Mouse (Mus musculus) MEL (cell line): Measurements from ENCODE around the gene Ctdspl. TPM values are rescaled to one million over a fixed set of nuclear protein-coding genes. Genes with fewer than 3 reads are reported as not detected.

Source experiments
- DNase-seq: peaks from one replicate; pipeline ENCODE4 v3.0.0; 2011; ENCODE audit warnings: low read depth, low spot score
- H3K27ac ChIP-seq: 2 replicates; pipeline ENCODE4 v1.5.1; 2012; ENCODE audit warnings: low read depth, mild to moderate bottlenecking, control low read depth, low read length, moderate library complexity; ENCODE audit not compliant: control insufficient read depth
- H3K27me3 ChIP-seq, 2 experiments: fragments of 150-350 bp in 1 of 2; sonication (generic) in 1 of 2; 2 replicates each; pipeline ENCODE4 v1.6.1; 2012; ENCODE audit warnings: low read length in 2 of 2, mild to moderate bottlenecking in 2 of 2, improper control_type of control experiment in 1 of 2, moderate library complexity in 1 of 2; ENCODE audit not compliant: insufficient read depth in 2 of 2, control insufficient read depth in 1 of 2
- H3K36me3 ChIP-seq, 2 experiments: 2 replicates each; pipeline ENCODE4 v1.6.1; 2012 to 2014; ENCODE audit warnings: low read length in 2 of 2, improper control_type of control experiment in 1 of 2, inconsistent platforms in 1 of 2, mild to moderate bottlenecking in 1 of 2; ENCODE audit not compliant: insufficient read depth in 2 of 2, control insufficient read depth in 1 of 2
- H3K4me1 ChIP-seq, 2 experiments: fragments of 150-350 bp in 1 of 2; sonication (generic) in 1 of 2; 2 replicates each; pipeline ENCODE4 v1.6.1; 2012; ENCODE audit warnings: low read length in 2 of 2, improper control_type of control experiment in 1 of 2, mild to moderate bottlenecking in 1 of 2; ENCODE audit not compliant: insufficient read depth in 2 of 2, control insufficient read depth in 1 of 2
- H3K4me3 ChIP-seq, 2 experiments: fragments of 150-350 bp in 1 of 2; sonication (generic) in 1 of 2; 2 replicates each; pipeline ENCODE4 v1.5.1; 2012; ENCODE audit warnings: low read depth in 2 of 2, low read length in 2 of 2, mild to moderate bottlenecking in 2 of 2, moderate library complexity in 2 of 2, control low read depth in 1 of 2, improper control_type of control experiment in 1 of 2; ENCODE audit not compliant: control insufficient read depth in 1 of 2, insufficient read depth in 1 of 2
- H3K79me2 ChIP-seq: 2 replicates; pipeline ENCODE4 v1.6.1; 2012; ENCODE audit warnings: mild to moderate bottlenecking, low read length, moderate library complexity; ENCODE audit not compliant: control insufficient read depth, poor library complexity, insufficient read depth
- H3K9ac ChIP-seq: 2 replicates; pipeline ENCODE4 v1.6.1; 2012; ENCODE audit warnings: low read depth, mild to moderate bottlenecking, control low read depth, low read length, moderate library complexity; ENCODE audit not compliant: control insufficient read depth, poor library complexity, severe bottlenecking
- H3K9me3 ChIP-seq: fragments of 150-350 bp; sonication (generic); replicated peaks from 2 replicates; pipeline ENCODE4 v1.6.1; 2012; ENCODE audit warnings: mild to moderate bottlenecking, low read length, improper control_type of control experiment, moderate library complexity; ENCODE audit not compliant: insufficient read depth
- BHLHE40 ChIP-seq: IDR thresholded peaks from 2 replicates; pipeline ENCODE4 v1.6.1; 2012; ENCODE audit warnings: low read depth, mild to moderate bottlenecking, inconsistent platforms, low read length, improper control_type of control experiment, borderline replicate concordance
- CHD1 ChIP-seq: IDR thresholded peaks from 2 replicates; pipeline ENCODE4 v1.6.1; 2012; ENCODE audit warnings: low read depth, mild to moderate bottlenecking, inconsistent platforms, low read length, improper control_type of control experiment
- CTCF ChIP-seq, 3 experiments: IDR thresholded peaks in 2 of 3; conservative IDR thresholded peaks in 1 of 3; 2 replicates each; pipeline ENCODE4 v1.5.1; 2011 to 2012; ENCODE audit warnings: low read length in 3 of 3, low read depth in 2 of 3, mild to moderate bottlenecking in 2 of 3, improper control_type of control experiment in 1 of 3, inconsistent platforms in 1 of 3, mixed read lengths in 1 of 3, moderate library complexity in 1 of 3; ENCODE audit not compliant: control insufficient read depth in 1 of 3, insufficient read depth in 1 of 3, poor library complexity in 1 of 3, severe bottlenecking in 1 of 3
- E2F4 ChIP-seq: IDR thresholded peaks from 2 replicates; pipeline ENCODE4 v1.6.1; 2011; ENCODE audit warnings: low read depth, low read length, improper control_type of control experiment, borderline replicate concordance
- ETS1 ChIP-seq: IDR thresholded peaks from 2 replicates; pipeline ENCODE4 v1.6.1; 2012; ENCODE audit warnings: low read depth, mild to moderate bottlenecking, inconsistent platforms, low read length, improper control_type of control experiment, moderate library complexity
- JUND ChIP-seq: IDR thresholded peaks from 2 replicates; pipeline ENCODE4 v1.6.1; 2011; ENCODE audit warnings: low read depth, mild to moderate bottlenecking, improper control_type of control experiment, low read length
- KAT2A ChIP-seq: conservative IDR thresholded peaks from 2 replicates; pipeline ENCODE4 v1.6.1; 2012; ENCODE audit warnings: low read depth, low read length, improper control_type of control experiment, inconsistent platforms
- MAZ ChIP-seq: IDR thresholded peaks from 2 replicates; pipeline ENCODE4 v1.6.1; 2012; ENCODE audit warnings: low read depth, mild to moderate bottlenecking, inconsistent platforms, low read length, improper control_type of control experiment
- MYB ChIP-seq: IDR thresholded peaks from 2 replicates; pipeline ENCODE4 v1.6.1; 2011; ENCODE audit warnings: mild to moderate bottlenecking, low read depth, low read length, improper control_type of control experiment
- NELFE ChIP-seq: IDR thresholded peaks from 2 replicates; pipeline ENCODE4 v1.6.1; 2011; ENCODE audit warnings: low read depth, low read length, improper control_type of control experiment
- POLR2AphosphoS5 ChIP-seq: IDR thresholded peaks from 2 replicates; pipeline ENCODE4 v1.6.1; 2012; ENCODE audit warnings: low read depth, borderline replicate concordance, mild to moderate bottlenecking, inconsistent platforms, low read length, moderate library complexity, mixed read lengths
- RCOR1 ChIP-seq: IDR thresholded peaks from 2 replicates; pipeline ENCODE4 v1.6.1; 2012; ENCODE audit warnings: low read depth, mild to moderate bottlenecking, inconsistent platforms, low read length, improper control_type of control experiment
- SIN3A ChIP-seq: IDR thresholded peaks from 2 replicates; pipeline ENCODE4 v1.6.1; 2012; ENCODE audit warnings: low read length, improper control_type of control experiment, inconsistent platforms
- TBP ChIP-seq: IDR thresholded peaks from 2 replicates; pipeline ENCODE4 v1.8.0; 2011; ENCODE audit warnings: low read depth, low read length, improper control_type of control experiment
- UBTF ChIP-seq: IDR thresholded peaks from 2 replicates; pipeline ENCODE4 v1.6.1; 2012; ENCODE audit warnings: low read depth, mild to moderate bottlenecking, inconsistent platforms, low read length, improper control_type of control experiment, moderate library complexity, borderline replicate concordance; ENCODE audit not compliant: insufficient read depth
- USF2 ChIP-seq, 2 experiments: IDR thresholded peaks; 2 replicates each; pipeline ENCODE4 v1.6.1; 2011 to 2012; ENCODE audit warnings: improper control_type of control experiment in 2 of 2, low read length in 2 of 2, borderline replicate concordance in 1 of 2, inconsistent platforms in 1 of 2, low read depth in 1 of 2, mild to moderate bottlenecking in 1 of 2; ENCODE audit not compliant: insufficient read depth in 1 of 2
- ZC3H11A ChIP-seq: IDR thresholded peaks from 2 replicates; pipeline ENCODE4 v1.6.1; 2012; ENCODE audit warnings: low read depth, mild to moderate bottlenecking, inconsistent platforms, low read length, improper control_type of control experiment
- ZMIZ1 ChIP-seq: IDR thresholded peaks from 2 replicates; pipeline ENCODE4 v1.6.1; 2012; ENCODE audit warnings: low read depth, mild to moderate bottlenecking, inconsistent platforms, low read length, improper control_type of control experiment, moderate library complexity
- polyA plus RNA-seq, 2 experiments: library from polyadenylated mRNA; stranded (reverse) in 1 of 2; unstranded in 1 of 2; fragments of >175 nt in 1 of 2; fragments of >200 nt in 1 of 2; gene quantifications; 2 replicates each; pipeline versions ENCODE4 v1.2.1 to v1.2.4; 2012; ENCODE audit warnings: low replicate concordance in 2 of 2, low read depth in 1 of 2; ENCODE audit not compliant: insufficient read length in 2 of 2, insufficient read depth in 1 of 2, missing spikeins in 1 of 2
- total RNA-seq: library from RNA; depleted of rRNA; stranded (reverse); fragments of 300-350 nt; gene quantifications from 2 replicates; pipeline ENCODE4 v1.2.3, GENCODE M21; 2012

Gene Ctdspl
- total and polyA plus RNA-seq, 3 experiments, result 15.3 to 20.7 TPM; not detected in 1

DNA sequence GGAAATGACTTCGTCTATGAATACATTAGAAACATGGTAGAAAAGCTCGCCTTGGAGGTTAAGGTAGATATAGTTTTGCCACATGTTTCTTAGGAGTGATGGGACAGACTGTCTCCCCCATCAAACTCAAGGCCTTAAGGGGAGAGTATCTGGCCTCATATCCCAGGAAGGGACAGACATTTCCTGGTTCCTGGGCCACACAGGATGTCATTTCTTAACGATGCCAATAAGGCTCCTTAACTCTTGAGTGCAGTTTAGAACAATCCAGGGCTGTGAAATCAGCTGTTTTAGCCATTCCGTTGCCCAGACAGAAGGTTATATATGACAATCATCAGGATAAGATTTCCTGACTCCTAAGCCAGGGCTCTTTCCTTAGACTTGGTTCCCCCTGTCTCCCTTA, 104.8 kb downstream of the Ctdspl start:
- H3K9ac ChIP-seq, result no peak overlapping the region
- no peaks in the 10 kb centered on the region for H3K9me3 ChIP-seq
- no peaks in the 10 kb centered on the region for H3K79me2 ChIP-seq
- no peaks in the 10 kb centered on the region for H3K27me3 ChIP-seq
- H3K4me1 ChIP-seq, result no peaks in the 10 kb centered on the region
- no peak for TF ChIP-seq E2F4
- no peak for TF ChIP-seq BHLHE40
- no peak for TF ChIP-seq MAZ
- no peak for TF ChIP-seq ZMIZ1
- no peak for TF ChIP-seq CTCF (IDR thresholded peaks at IDR 0.05 in 2 of 3, conservative IDR thresholded peaks at IDR 0.05 in 1 of 3; ENCODE audit: control insufficient read depth in 1 of 3, insufficient read depth in 1 of 3, low read depth in 2 of 3, low read length in 3 of 3, poor library complexity in 1 of 3, severe bottlenecking in 1 of 3)
- TF ChIP-seq, all 39 proteins: peak for 0
- H3K27ac ChIP-seq, result no peak overlapping the region
- H3K36me3 ChIP-seq, result no peaks in the 10 kb centered on the region; a peak in 1 of 4 replicates
- DNase-seq, result no peak
- H3K4me3 ChIP-seq, result no peak overlapping the region

DNA sequence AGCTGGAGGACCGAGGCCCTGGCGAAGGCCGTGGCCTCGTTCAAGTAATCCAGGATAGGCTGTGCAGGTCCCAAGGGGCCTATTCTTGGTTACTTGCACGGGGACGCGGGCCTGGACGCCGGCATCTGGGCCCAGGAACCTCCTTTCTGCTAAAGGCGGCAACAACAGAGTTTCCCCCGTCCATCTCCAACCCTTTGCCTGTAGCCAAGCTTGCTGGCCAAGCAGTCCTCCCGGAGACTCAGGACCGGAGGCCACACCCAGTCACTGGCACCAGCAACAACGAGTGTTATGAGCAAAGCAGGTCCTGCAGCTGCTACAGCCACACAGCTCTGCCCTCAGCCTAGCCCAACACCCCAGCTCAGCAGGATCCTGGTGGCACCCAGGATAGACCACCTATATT, 105.5 kb downstream of the Ctdspl start:
- no peaks in the 10 kb centered on the region for H3K27me3 ChIP-seq
- H3K36me3 ChIP-seq, result no peaks in the 10 kb centered on the region; a peak in 1 of 4 replicates
- no peak for DNase-seq
- no peak for TF ChIP-seq MAZ
- no peak for TF ChIP-seq MYB
- TF ChIP-seq ETS1, result no peak
- TF ChIP-seq SIN3A, result no peak
- no peak for TF ChIP-seq JUND
- TF ChIP-seq USF2 (IDR thresholded peaks at IDR 0.05; ENCODE audit: borderline replicate concordance in 1 of 2, insufficient read depth in 1 of 2, low read depth in 1 of 2, low read length in 2 of 2), result no peak
- no peak for TF ChIP-seq NELFE
- TF ChIP-seq POLR2AphosphoS5, result no peak
- no peak for TF ChIP-seq ZMIZ1
- no peak for TF ChIP-seq TBP
- TF ChIP-seq CTCF (IDR thresholded peaks at IDR 0.05 in 2 of 3, conservative IDR thresholded peaks at IDR 0.05 in 1 of 3; ENCODE audit: control insufficient read depth in 1 of 3, insufficient read depth in 1 of 3, low read depth in 2 of 3, low read length in 3 of 3, poor library complexity in 1 of 3, severe bottlenecking in 1 of 3), result no peak
- TF ChIP-seq, all 39 proteins: peak for 0
- Histone ChIP-seq H3K79me2 (no peaks in the 10 kb centered on the region), H3K9me3 (no peaks in the 10 kb centered on the region), H3K4me3 (no peak overlapping the region), H3K27ac (no peak overlapping the region), H3K4me1 (no peaks in the 10 kb centered on the region), H3K9ac (no peak overlapping the region)

DNA sequence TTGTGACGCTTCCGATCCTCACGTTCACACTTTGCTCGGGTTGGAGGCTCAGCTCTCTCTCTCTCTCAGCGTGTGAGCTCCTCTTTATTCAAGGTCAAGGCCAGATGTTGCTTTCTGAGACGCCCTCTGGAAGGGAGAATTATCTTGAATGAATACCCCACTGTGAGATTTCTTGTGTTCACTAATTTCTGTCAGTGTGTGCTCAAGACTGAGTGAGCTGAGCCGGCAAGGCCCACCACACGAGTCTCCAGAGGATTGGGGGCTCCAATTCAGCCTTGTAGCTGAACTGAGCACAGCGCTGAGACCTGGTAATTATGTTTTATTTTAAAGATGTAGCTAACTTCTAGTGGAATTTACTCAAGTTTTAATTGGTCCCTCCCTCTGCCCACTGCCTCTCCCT, 106.3 kb downstream of the Ctdspl start:
- no peak for DNase-seq
- H3K27ac ChIP-seq, result no peak overlapping the region
- H3K9me3 ChIP-seq, result no peaks in the 10 kb centered on the region
- no peak overlapping the region for H3K4me3 ChIP-seq
- no peaks in the 10 kb centered on the region for H3K79me2 ChIP-seq
- no peaks in the 10 kb centered on the region for H3K4me1 ChIP-seq
- no peaks in the 10 kb centered on the region for H3K27me3 ChIP-seq
- TF ChIP-seq UBTF (no peak), CHD1 (no peak), SIN3A (no peak), KAT2A (no peak), TBP (no peak), ZC3H11A (no peak), RCOR1 (no peak), MYB (no peak)
- H3K36me3 ChIP-seq, result no peaks in the 10 kb centered on the region; a peak in 1 of 4 replicates
- no peak overlapping the region for H3K9ac ChIP-seq
